Comparison of ENCODE assay signal across 11 mouse cellular contexts in the genomic region with DNA sequence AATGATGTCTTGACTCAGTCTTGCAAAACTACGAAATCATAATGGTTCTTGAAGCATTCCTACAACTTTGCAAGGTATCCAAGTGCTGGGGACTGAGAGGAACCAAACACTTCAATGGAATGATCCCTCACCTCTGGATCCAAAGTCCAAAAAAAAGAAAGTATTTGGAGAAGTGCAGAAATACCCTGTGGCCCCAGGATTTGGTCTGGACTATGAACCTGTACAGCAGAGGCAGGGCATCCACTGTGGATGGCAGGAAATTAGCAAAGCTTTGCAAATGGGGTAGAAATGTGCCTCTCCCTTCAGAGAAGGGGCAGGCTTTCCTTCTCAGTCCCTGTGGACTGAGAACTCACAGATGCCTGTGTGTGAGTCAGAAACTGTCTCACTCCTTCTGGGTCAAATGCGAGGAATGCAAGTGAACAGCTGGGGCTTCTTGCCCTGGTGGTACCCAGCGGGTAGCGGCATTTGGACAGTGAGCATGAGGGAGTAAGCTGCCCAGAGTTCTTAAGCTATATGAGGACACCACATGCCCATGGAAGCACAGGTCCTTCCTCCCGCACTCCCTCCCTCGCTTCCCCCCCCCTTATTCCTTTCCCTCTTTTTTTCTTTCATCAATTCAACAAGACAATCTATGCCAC.
DNase-seq lines count a peak whose midpoint lies in the region; ATAC-seq and TF ChIP-seq lines count a peak whose summit lies in the region.
"Had no signal": no experiment of that assay in that cellular context is flagged by ENCODE, and none has a peak within 500 bp of the region (broad histone marks: within the 10 kb centered on the region; RNA-seq: fewer than 3 reads in every experiment).

No protein-coding gene starts in this region.

- no peak overlapping the region for H3K9ac ChIP-seq in hindbrain, embryonic 12.5 days
- H3K9ac ChIP-seq in hindbrain, embryonic 16.5 days (ENCODE audit: low read depth, low read length): no peak overlapping the region
- no peak overlapping the region for H3K9ac ChIP-seq in embryonic facial prominence, embryonic 13.5 days
- H3K9ac ChIP-seq: liver, embryonic 14.5 days had no signal

- ATAC-seq in hindbrain, embryonic 12.5 days (ENCODE audit: low FRiP score): no peak
- ATAC-seq in hindbrain, embryonic 16.5 days: no peak
- ATAC-seq in embryonic facial prominence, embryonic 13.5 days (ENCODE audit: insufficient number of reproducible peaks, insufficient read depth, low FRiP score, low TSS enrichment, low read depth): no peak

- intact Hi-C loops in left cerebral cortex, adult 2 months (cut with DNase I): no loop called here

- no peaks in the 10 kb centered on the region for H3K27me3 ChIP-seq in hindbrain, embryonic 12.5 days
- H3K27me3 ChIP-seq in hindbrain, embryonic 16.5 days (replicated peaks; ENCODE audit: control insufficient read depth, insufficient read depth, low read length): no peaks in the 10 kb centered on the region
- no peaks in the 10 kb centered on the region for H3K27me3 ChIP-seq in embryonic facial prominence, embryonic 13.5 days

- TF ChIP-seq CTCF in left cerebral cortex, adult 2 months (IDR thresholded peaks at IDR 0.05): no peak

- DNase-seq in NIH3T3 (ENCODE audit: low read depth): peak; percentile 84
- peak; percentile 53 to 67 for DNase-seq in kidney, postnatal 36 days
- DNase-seq in left cerebral cortex, adult 2 months (ENCODE audit: extremely low spot score in 1 of 2, low spot score in 2 of 2): no peak
- no peak for DNase-seq in cerebellum, postnatal 36 days
- no peak for DNase-seq in ovary, postnatal 10 days (ENCODE audit: low spot score)
- DNase-seq: adrenal gland, adult 8-10 months; cerebellum, adult 11-12 months had no signal

- no peak overlapping the region for H3K4me2 ChIP-seq in hindbrain, embryonic 12.5 days (replicated peaks)
- no peak overlapping the region for H3K4me2 ChIP-seq in hindbrain, embryonic 16.5 days (ENCODE audit: low read length)
- no peak overlapping the region for H3K4me2 ChIP-seq in embryonic facial prominence, embryonic 13.5 days

- H3K4me1 ChIP-seq in hindbrain, embryonic 12.5 days: peaks cover 28% of the 10 kb centered on the region
- peaks cover 15% of the 10 kb centered on the region for H3K4me1 ChIP-seq in hindbrain, embryonic 16.5 days (ENCODE audit: control insufficient read depth, insufficient read depth, low read depth, low read length)
- peaks cover 32% of the 10 kb centered on the region for H3K4me1 ChIP-seq in embryonic facial prominence, embryonic 13.5 days

- H3K36me3 ChIP-seq in hindbrain, embryonic 12.5 days: no peaks in the 10 kb centered on the region
- no peaks in the 10 kb centered on the region for H3K36me3 ChIP-seq in hindbrain, embryonic 16.5 days (ENCODE audit: control insufficient read depth, insufficient read depth, low read length)
- H3K36me3 ChIP-seq in embryonic facial prominence, embryonic 13.5 days: no peaks in the 10 kb centered on the region

- no peaks in the 10 kb centered on the region for H3K9me3 ChIP-seq in hindbrain, embryonic 12.5 days (replicated peaks)
- H3K9me3 ChIP-seq in hindbrain, embryonic 16.5 days (ENCODE audit: control insufficient read depth, low read length): no peaks in the 10 kb centered on the region
- no peaks in the 10 kb centered on the region for H3K9me3 ChIP-seq in embryonic facial prominence, embryonic 13.5 days

- no peak overlapping the region for H3K4me3 ChIP-seq in hindbrain, embryonic 12.5 days
- H3K4me3 ChIP-seq in hindbrain, embryonic 16.5 days (ENCODE audit: low read length): no peak overlapping the region
- no peak overlapping the region for H3K4me3 ChIP-seq in embryonic facial prominence, embryonic 13.5 days
- H3K4me3 ChIP-seq in left cerebral cortex, adult 2 months: no peak overlapping the region

- WGBS in hindbrain, embryonic 12.5 days: 83% methylated on average over 6 of the region's 6 CpGs
- WGBS in hindbrain, embryonic 16.5 days: 78% methylated on average over 6 of the region's 6 CpGs
- WGBS in embryonic facial prominence, embryonic 13.5 days: 89% methylated on average over 6 of the region's 6 CpGs

- H3K27ac ChIP-seq in hindbrain, embryonic 12.5 days: 0 out of 2 replicates have a peak overlapping the region, but pooled peaks have one; percentile 30
- H3K27ac ChIP-seq in hindbrain, embryonic 16.5 days (ENCODE audit: low read depth, low read length): no peak overlapping the region
- H3K27ac ChIP-seq in embryonic facial prominence, embryonic 13.5 days: peak overlapping the region; percentile 83
- H3K27ac ChIP-seq in left cerebral cortex, adult 2 months: no peak overlapping the region
- H3K27ac ChIP-seq: liver, embryonic 14.5 days had no signal

Comparison
In these comparisons a context has a peak if more than half of its experiments do, and no peak if none do; other contexts are left out.
1. H3K27ac ChIP-seq: peak in hindbrain, embryonic 12.5 days (single experiment) and embryonic facial prominence, embryonic 13.5 days (single experiment); none in hindbrain, embryonic 16.5 days (single experiment) and left cerebral cortex, adult 2 months (single experiment).
2. DNase-seq: peak in NIH3T3 (single experiment) and kidney, postnatal 36 days (2 of 2); none in left cerebral cortex, adult 2 months (0 of 2), cerebellum, postnatal 36 days (0 of 2) and ovary, postnatal 10 days (single experiment).